Mouse (Mus musculus): ENCODE data around the gene Olfr1042. TPM values are rescaled to one million over a fixed set of nuclear protein-coding genes. Genes with fewer than 3 reads are reported as not detected.

Olfr1042 gene
- polyA plus RNA-seq, 1 experiment from 2014 or later, result not detected

Other genes with a start within 250 kb of the Olfr1042 start
- gene Olfr1025-ps1, start 246.6 kb downstream of the Olfr1042 start, polyA plus RNA-seq (2015; fragmentation: Nextera tagmentation; extraction: Ambion mirVana), result not detected in 2 replicates
- gene Olfr1026, start 240.3 kb downstream of the Olfr1042 start, polyA plus RNA-seq (2015; fragmentation: Nextera tagmentation; extraction: Ambion mirVana), result not detected in 2 replicates
- gene Olfr1028, start 211.4 kb downstream of the Olfr1042 start, polyA plus RNA-seq (2015; fragmentation: Nextera tagmentation; extraction: Ambion mirVana), result not detected in 2 replicates
- gene Olfr1029, start 187.9 kb downstream of the Olfr1042 start, polyA plus RNA-seq (2015; fragmentation: Nextera tagmentation; extraction: Ambion mirVana), result not detected in 2 replicates
- not detected in 2 replicates for gene Olfr1030, start 182.6 kb downstream of the Olfr1042 start, polyA plus RNA-seq (2015; fragmentation: Nextera tagmentation; extraction: Ambion mirVana)
- gene Olfr1031, start 171.5 kb downstream of the Olfr1042 start, polyA plus RNA-seq (2015; fragmentation: Nextera tagmentation; extraction: Ambion mirVana), result not detected in 2 replicates
- not detected in 2 replicates for gene Olfr1032, start 156.3 kb downstream of the Olfr1042 start, polyA plus RNA-seq (2015; fragmentation: Nextera tagmentation; extraction: Ambion mirVana)
- gene Olfr1033, start 141.2 kb downstream of the Olfr1042 start, polyA plus RNA-seq (2015; fragmentation: Nextera tagmentation; extraction: Ambion mirVana), result 0.98 and 1.3 TPM in 2 replicates
- 0.05 TPM in 2 replicates for gene Olfr1034, start 116.0 kb downstream of the Olfr1042 start, polyA plus RNA-seq (2015; fragmentation: Nextera tagmentation; extraction: Ambion mirVana)
- not detected in 2 replicates for gene Olfr1036, start 87.8 kb downstream of the Olfr1042 start, polyA plus RNA-seq (2015; fragmentation: Nextera tagmentation; extraction: Ambion mirVana)
- gene Olfr1037, start 74.5 kb downstream of the Olfr1042 start, polyA plus RNA-seq (2015; fragmentation: Nextera tagmentation; extraction: Ambion mirVana), result not detected in 2 replicates
- not detected in 2 replicates for gene Olfr1039, start 25.9 kb downstream of the Olfr1042 start, polyA plus RNA-seq (2015; fragmentation: Nextera tagmentation; extraction: Ambion mirVana)
- gene Olfr1040, start 15.1 kb downstream of the Olfr1042 start, polyA plus RNA-seq (2015; fragmentation: Nextera tagmentation; extraction: Ambion mirVana), result not detected in 2 replicates
- not detected in 2 replicates for gene Olfr1043, start 5.7 kb upstream of the Olfr1042 start, polyA plus RNA-seq (2015; fragmentation: Nextera tagmentation; extraction: Ambion mirVana)
- not detected in 2 replicates for gene Olfr1044, start 16.0 kb upstream of the Olfr1042 start, polyA plus RNA-seq (2015; fragmentation: Nextera tagmentation; extraction: Ambion mirVana)
- gene Olfr52, start 23.8 kb upstream of the Olfr1042 start, polyA plus RNA-seq (2015; fragmentation: Nextera tagmentation; extraction: Ambion mirVana), result not detected in 2 replicates
- gene Olfr1045, start 41.2 kb upstream of the Olfr1042 start, polyA plus RNA-seq (2015; fragmentation: Nextera tagmentation; extraction: Ambion mirVana), result not detected in 2 replicates
- not detected in 2 replicates for gene Olfr1046, start 57.5 kb upstream of the Olfr1042 start, polyA plus RNA-seq (2015; fragmentation: Nextera tagmentation; extraction: Ambion mirVana)
- not detected in 2 replicates for gene Olfr1047, start 69.6 kb upstream of the Olfr1042 start, polyA plus RNA-seq (2015; fragmentation: Nextera tagmentation; extraction: Ambion mirVana)
- gene Olfr1048, start 78.5 kb upstream of the Olfr1042 start, polyA plus RNA-seq (2015; fragmentation: Nextera tagmentation; extraction: Ambion mirVana), result not detected in 2 replicates
- not detected in 2 replicates for gene Olfr1049, start 96.5 kb upstream of the Olfr1042 start, polyA plus RNA-seq (2015; fragmentation: Nextera tagmentation; extraction: Ambion mirVana)
- gene Olfr1051, start 117.2 kb upstream of the Olfr1042 start, polyA plus RNA-seq (2015; fragmentation: Nextera tagmentation; extraction: Ambion mirVana), result not detected in 2 replicates
- not detected in 2 replicates for gene Olfr1052, start 130.6 kb upstream of the Olfr1042 start, polyA plus RNA-seq (2015; fragmentation: Nextera tagmentation; extraction: Ambion mirVana)
- not detected in 2 replicates for gene Olfr1053, start 153.4 kb upstream of the Olfr1042 start, polyA plus RNA-seq (2015; fragmentation: Nextera tagmentation; extraction: Ambion mirVana)
- not detected in 2 replicates for gene Olfr1054, start 173.6 kb upstream of the Olfr1042 start, polyA plus RNA-seq (2015; fragmentation: Nextera tagmentation; extraction: Ambion mirVana)
- gene Olfr1055, start 188.4 kb upstream of the Olfr1042 start, polyA plus RNA-seq (2015; fragmentation: Nextera tagmentation; extraction: Ambion mirVana), result not detected in 2 replicates
- not detected in 2 replicates for gene Olfr1056, start 200.6 kb upstream of the Olfr1042 start, polyA plus RNA-seq (2015; fragmentation: Nextera tagmentation; extraction: Ambion mirVana)
- not detected in 2 replicates for gene Olfr1057, start 216.6 kb upstream of the Olfr1042 start, polyA plus RNA-seq (2015; fragmentation: Nextera tagmentation; extraction: Ambion mirVana)
- gene Olfr1058, start 226.7 kb upstream of the Olfr1042 start, polyA plus RNA-seq (2015; fragmentation: Nextera tagmentation; extraction: Ambion mirVana), result not detected in 2 replicates

All from liver, embryonic 15.5 days (tissue).